8 mouse cellular contexts compared by ENCODE assay signal in genomic region chr13:112994191-112994590, GRCm38 (mm10). TPM values are rescaled to one million over a fixed set of nuclear protein-coding genes. Genes with fewer than 3 reads are reported as not detected.
DNase-seq lines count a peak whose midpoint lies in the region; ATAC-seq and TF ChIP-seq lines count a peak whose summit lies in the region.

No protein-coding gene starts in this region.

- H3K27me3 ChIP-seq in forebrain, embryonic 10.5 days (ENCODE audit: poor library complexity, severe bottlenecking), result peaks cover 99% of the 10 kb centered on the region
- H3K27me3 ChIP-seq in limb, embryonic 11.5 days (ENCODE audit: control insufficient read depth, insufficient read depth, low read length), result peaks cover 90% of the 10 kb centered on the region
- H3K27me3 ChIP-seq in midbrain, embryonic 10.5 days (ENCODE audit: low read depth, poor library complexity, severe bottlenecking), result peaks cover 99% of the 10 kb centered on the region
- H3K27me3 ChIP-seq in spleen, adult 2 months (ENCODE audit: control insufficient read depth, insufficient read depth, low read length), result peaks cover 26% of the 10 kb centered on the region

- ATAC-seq in inflammation-experienced regulatory T-cells, adult 6 months, result peak; percentile 86
- ATAC-seq in limb, embryonic 11.5 days (ENCODE audit: insufficient number of reproducible peaks, low FRiP score, low TSS enrichment, low read depth), result peak; percentile 20; the same call in 1 of the 2 replicates

- no peaks in the 10 kb centered on the region for H3K9me3 ChIP-seq in forebrain, embryonic 10.5 days
- no peaks in the 10 kb centered on the region for H3K9me3 ChIP-seq in limb, embryonic 11.5 days (ENCODE audit: control insufficient read depth, low read length)
- no peaks in the 10 kb centered on the region for H3K9me3 ChIP-seq in midbrain, embryonic 10.5 days (replicated peaks)

- 0 out of 2 replicates have a peak overlapping the region, but pooled peaks have one; percentile 6 for H3K27ac ChIP-seq in forebrain, embryonic 10.5 days
- no peak overlapping the region for H3K27ac ChIP-seq in limb, embryonic 11.5 days (replicated peaks; ENCODE audit: low read depth, low read length)
- H3K27ac ChIP-seq in midbrain, embryonic 10.5 days (replicated peaks), result no peak overlapping the region
- H3K27ac ChIP-seq in spleen, adult 2 months (ENCODE audit: insufficient read depth, low read length), result no peak overlapping the region

- WGBS in forebrain, embryonic 10.5 days, result under 1% methylated on average over 25 of the region's 25 CpGs
- under 1% methylated on average over 25 of the region's 25 CpGs for WGBS in limb, embryonic 11.5 days
- 1% methylated on average over 25 of the region's 25 CpGs for WGBS in midbrain, embryonic 10.5 days
- 2% methylated on average over 25 of the region's 25 CpGs for WGBS in spleen, adult 2 months

- H3K4me1 ChIP-seq in forebrain, embryonic 10.5 days, result peaks cover 32% of the 10 kb centered on the region
- peaks cover 24% of the 10 kb centered on the region for H3K4me1 ChIP-seq in limb, embryonic 11.5 days (ENCODE audit: control insufficient read depth, insufficient read depth, low read length)
- H3K4me1 ChIP-seq in midbrain, embryonic 10.5 days, result peaks cover 35% of the 10 kb centered on the region
- H3K4me1 ChIP-seq in spleen, adult 2 months (ENCODE audit: control insufficient read depth, insufficient read depth, insufficient read length), result peaks cover 17% of the 10 kb centered on the region

- TF ChIP-seq CTCF in brain, embryonic 14.5 days (IDR thresholded peaks at IDR 0.05; ENCODE audit: borderline replicate concordance, extremely low read depth, insufficient read depth, insufficient read length), result peak; percentile 78
- peak; percentile 57 for TF ChIP-seq CTCF in spleen, adult 2 months (IDR thresholded peaks at IDR 0.05; ENCODE audit: extremely low read depth, insufficient read depth, insufficient read length, insufficient replicate concordance)

- no peaks in the 10 kb centered on the region for H3K36me3 ChIP-seq in forebrain, embryonic 10.5 days (replicated peaks)
- no peaks in the 10 kb centered on the region for H3K36me3 ChIP-seq in limb, embryonic 11.5 days (ENCODE audit: control insufficient read depth, insufficient read depth, low read length)
- no peaks in the 10 kb centered on the region for H3K36me3 ChIP-seq in midbrain, embryonic 10.5 days
- H3K36me3 ChIP-seq in spleen, adult 2 months (ENCODE audit: control insufficient read depth, insufficient read depth, low read length), result no peaks in the 10 kb centered on the region

- peak overlapping the region; percentile 81 for H3K4me2 ChIP-seq in limb, embryonic 11.5 days (ENCODE audit: low read depth, severe bottlenecking)

- peak; percentile 55 to 84 for DNase-seq in adrenal gland, adult (ENCODE audit: inconsistent age in 2 of 2, low spot score in 1 of 2)
- no peak for DNase-seq in adrenal gland, postnatal 4 days (ENCODE audit: low spot score in 2 of 2)
- peak; percentile 78 for DNase-seq in brain, embryonic 14.5 days (ENCODE audit: low read depth)
- peak; percentile 60 for DNase-seq in forebrain, embryonic 10.5 days (ENCODE audit: extremely low spot score, low spot score)
- peak; percentile 78 for DNase-seq in limb, embryonic 11.5 days (ENCODE audit: low spot score)
- DNase-seq in midbrain, embryonic 10.5 days (ENCODE audit: low spot score), result no peak
- peak; percentile 37 to 47 for DNase-seq in spleen, adult 2 months (ENCODE audit: low read depth in 1 of 2, low spot score in 2 of 2)

- peak overlapping the region; percentile 54 for H3K4me3 ChIP-seq in forebrain, embryonic 10.5 days
- peak overlapping the region; percentile 37 for H3K4me3 ChIP-seq in limb, embryonic 11.5 days (ENCODE audit: low read depth, low read length)
- H3K4me3 ChIP-seq in midbrain, embryonic 10.5 days, result peak overlapping the region; percentile 57
- peak overlapping the region; percentile 46 for H3K4me3 ChIP-seq in spleen, adult 2 months (ENCODE audit: extremely low read depth, insufficient read depth, insufficient read length)

- no peak overlapping the region for H3K9ac ChIP-seq in limb, embryonic 11.5 days (ENCODE audit: low read length)

- no peak for TF ChIP-seq POLR2A in brain, embryonic 14.5 days (IDR thresholded peaks at IDR 0.05; ENCODE audit: borderline replicate concordance, extremely low read depth, insufficient read depth, insufficient read length, poor library complexity, severe bottlenecking)
- no peak for TF ChIP-seq POLR2A in spleen, adult 2 months (IDR thresholded peaks at IDR 0.05; ENCODE audit: low read depth, low read length)

RNA-seq across cellular contexts. Expression of gene Mcidas, which starts 0.5 kb away (rescaled TPM):
- total RNA-seq in adrenal gland, postnatal 4 days (2021), result not detected
- 0.85 and 1.1 TPM in 2 replicates for polyA plus RNA-seq in brain, embryonic 14.5 days (2012; rRNA removed)
- 1.3 and 2.0 TPM in 2 replicates for polyA plus RNA-seq in forebrain, embryonic 10.5 days (2016; fragmentation: Nextera tagmentation; extraction: Ambion mirVana)
- not detected for polyA plus RNA-seq in inflammation-experienced regulatory T-cells, adult 6 months (2017; shearing (Covaris generic))
- polyA plus RNA-seq in limb, embryonic 11.5 days (2014; fragmentation: Nextera tagmentation; extraction: Ambion mirVana), result not detected in 2 replicates
- 0.25 TPM in 1 of 2 replicates, not detected in the other for polyA plus RNA-seq in midbrain, embryonic 10.5 days (2016; fragmentation: Nextera tagmentation; extraction: Ambion mirVana)
- not detected in 2 replicates for polyA plus RNA-seq in spleen, adult 2 months (2012; rRNA removed)

RNA-seq across cellular contexts. Expression of gene Ccno, which starts 6.6 kb away (rescaled TPM):
- under 1 TPM; 0.62 to 0.71 TPM for total RNA-seq in adrenal gland, postnatal 4 days (2021)
- 3.0 and 3.8 TPM in 2 replicates for polyA plus RNA-seq in brain, embryonic 14.5 days (2012; rRNA removed)
- polyA plus RNA-seq in forebrain, embryonic 10.5 days (2016; fragmentation: Nextera tagmentation; extraction: Ambion mirVana), result 1.9 and 3.0 TPM in 2 replicates
- not detected for polyA plus RNA-seq in inflammation-experienced regulatory T-cells, adult 6 months (2017; shearing (Covaris generic))
- polyA plus RNA-seq in limb, embryonic 11.5 days (2014; fragmentation: Nextera tagmentation; extraction: Ambion mirVana), result 0.15 TPM in 1 of 2 replicates, not detected in the other
- 0.21 and 0.79 TPM in 2 replicates for polyA plus RNA-seq in midbrain, embryonic 10.5 days (2016; fragmentation: Nextera tagmentation; extraction: Ambion mirVana)
- polyA plus RNA-seq in spleen, adult 2 months (2012; rRNA removed), result 0.29 and 0.32 TPM in 2 replicates

RNA-seq across cellular contexts. Expression of gene Cdc20b, which starts 40.7 kb away (rescaled TPM):
- not detected for total RNA-seq in adrenal gland, postnatal 4 days (2021)
- polyA plus RNA-seq in brain, embryonic 14.5 days (2012; rRNA removed), result 0.86 and 1.1 TPM in 2 replicates
- 0.31 TPM in 1 of 2 replicates, not detected in the other for polyA plus RNA-seq in forebrain, embryonic 10.5 days (2016; fragmentation: Nextera tagmentation; extraction: Ambion mirVana)
- polyA plus RNA-seq in inflammation-experienced regulatory T-cells, adult 6 months (2017; shearing (Covaris generic)), result not detected
- not detected in 2 replicates for polyA plus RNA-seq in limb, embryonic 11.5 days (2014; fragmentation: Nextera tagmentation; extraction: Ambion mirVana)
- polyA plus RNA-seq in midbrain, embryonic 10.5 days (2016; fragmentation: Nextera tagmentation; extraction: Ambion mirVana), result 0.17 TPM in 1 of 2 replicates, not detected in the other
- polyA plus RNA-seq in spleen, adult 2 months (2012; rRNA removed), result 0.09 and 0.26 TPM in 2 replicates

RNA-seq across cellular contexts. Expression of gene Gpx8, which starts 52.0 kb away (rescaled TPM):
- total RNA-seq in adrenal gland, postnatal 4 days (2021), result 10 to 100 TPM; 92.5 to 98.1 TPM
- 25.5 and 30.1 TPM in 2 replicates for polyA plus RNA-seq in brain, embryonic 14.5 days (2012; rRNA removed)
- polyA plus RNA-seq in forebrain, embryonic 10.5 days (2016; fragmentation: Nextera tagmentation; extraction: Ambion mirVana), result 78.8 and 85.3 TPM in 2 replicates
- not detected for polyA plus RNA-seq in inflammation-experienced regulatory T-cells, adult 6 months (2017; shearing (Covaris generic))
- polyA plus RNA-seq in limb, embryonic 11.5 days (2014; fragmentation: Nextera tagmentation; extraction: Ambion mirVana), result 111 and 115 TPM in 2 replicates
- 104 and 109 TPM in 2 replicates for polyA plus RNA-seq in midbrain, embryonic 10.5 days (2016; fragmentation: Nextera tagmentation; extraction: Ambion mirVana)
- polyA plus RNA-seq in spleen, adult 2 months (2012; rRNA removed), result 0.61 and 0.67 TPM in 2 replicates

Comparison
In these comparisons a context has a peak if more than half of its experiments do, and no peak if none do; other contexts are left out.
1. DNase-seq: peak in adrenal gland, adult (2 of 2), brain, embryonic 14.5 days (single experiment), forebrain, embryonic 10.5 days (single experiment), limb, embryonic 11.5 days (single experiment) and spleen, adult 2 months (2 of 2); none in adrenal gland, postnatal 4 days (0 of 2) and midbrain, embryonic 10.5 days (single experiment).
2. Peak in every context shown above with its lines, with median percentiles within 50 percentile points of each other: H3K4me3 ChIP-seq.